Mouse (Mus musculus) G1E (cell line): ENCODE data around the gene Rassf5.

Experiments used
- CTCF ChIP-seq: IDR thresholded peaks from 2 replicates; pipeline ENCODE4 v1.5.1; 2012; ENCODE audit warnings: low read depth, low read length, inconsistent platforms, mixed read lengths
- POLR2AphosphoS5 ChIP-seq: IDR thresholded peaks from 2 replicates; pipeline ENCODE4 v1.6.1; 2012; ENCODE audit warnings: low read depth, low read length, inconsistent platforms; ENCODE audit not compliant: insufficient replicate concordance

DNA sequence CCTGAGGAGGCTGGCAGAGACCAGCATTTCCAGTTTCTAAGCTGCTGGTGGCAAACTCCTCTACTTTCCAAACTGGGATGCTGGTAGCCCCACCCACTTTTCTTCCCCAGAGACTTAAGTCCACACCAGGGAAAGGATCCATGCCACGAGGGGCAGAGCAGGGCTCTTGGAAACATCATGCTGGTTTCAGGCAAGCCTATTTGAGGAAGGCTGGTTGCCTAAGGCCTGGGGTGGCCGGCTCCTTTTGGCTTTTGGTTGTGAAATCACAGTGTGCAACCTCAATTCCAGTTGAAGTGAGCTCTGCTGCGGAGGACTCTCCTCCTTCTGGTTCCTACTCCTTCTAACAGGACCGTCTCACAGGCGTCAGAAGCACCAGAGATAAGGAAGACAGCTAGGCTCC, 41.7 kb upstream of the Rassf5 start:
- TF ChIP-seq CTCF: no peak
- TF ChIP-seq POLR2AphosphoS5: no peak
